Mouse (Mus musculus) ES-E14 (cell line): ENCODE results near the gene Dusp11. TPM values are rescaled to one million over a fixed set of nuclear protein-coding genes. Genes with fewer than 3 reads are reported as not detected.
"Not testable (repeated sequence)": the region's sequence is repeated elsewhere in the genome, so short reads cannot be mapped to it uniquely, and the experiment has no call there.

Experiments
- DNase-seq: peaks from one replicate; pipeline ENCODE4 v3.0.0-alpha.2; 2013; ENCODE audit warnings: low read depth, low spot score
- H3K27ac ChIP-seq: 2 replicates; pipeline ENCODE4 v1.5.1; 2012; ENCODE audit warnings: low read depth, mild to moderate bottlenecking, low read length, moderate library complexity, mixed read lengths; ENCODE audit not compliant: poor library complexity, insufficient read depth, severe bottlenecking
- H3K36me3 ChIP-seq: 2 replicates; pipeline ENCODE4 v1.6.1; 2012; ENCODE audit warnings: mild to moderate bottlenecking, low read length, moderate library complexity, mixed read lengths; ENCODE audit not compliant: control insufficient read depth, poor library complexity, insufficient read depth, severe bottlenecking
- H3K4me1 ChIP-seq, 2 experiments: fragments of 150-350 bp in 1 of 2; sonication (generic) in 1 of 2; 2 replicates each; pipeline ENCODE4 v1.6.1; 2012; ENCODE audit warnings: low read length in 2 of 2, mild to moderate bottlenecking in 1 of 2, mixed read lengths in 1 of 2; ENCODE audit not compliant: control insufficient read depth in 2 of 2, insufficient read depth in 2 of 2, poor library complexity in 1 of 2
- H3K4me3 ChIP-seq, 2 experiments: fragments of 150-350 bp in 1 of 2; sonication (generic) in 1 of 2; 2 replicates each; pipeline ENCODE4 v1.5.1; 2012; ENCODE audit warnings: low read length in 2 of 2, low read depth in 1 of 2, mild to moderate bottlenecking in 1 of 2, mixed read lengths in 1 of 2; ENCODE audit not compliant: insufficient read depth in 1 of 2, poor library complexity in 1 of 2, severe bottlenecking in 1 of 2
- H3K9ac ChIP-seq: 2 replicates; pipeline ENCODE4 v1.6.1; 2012; ENCODE audit warnings: low read depth, mild to moderate bottlenecking, low read length, mixed read lengths; ENCODE audit not compliant: poor library complexity, insufficient read depth, severe bottlenecking
- H3K9me3 ChIP-seq: fragments of 150-350 bp; sonication (generic); 2 replicates; pipeline ENCODE4 v1.6.1; 2012; ENCODE audit warnings: low read depth, mild to moderate bottlenecking, low read length; ENCODE audit not compliant: control insufficient read depth, insufficient read depth
- CHD2 ChIP-seq: IDR thresholded peaks from 2 replicates; pipeline ENCODE4 v1.6.1; 2014; ENCODE audit warnings: mild to moderate bottlenecking, low read depth, low read length, inconsistent platforms
- HCFC1 ChIP-seq: IDR thresholded peaks from 2 replicates; pipeline ENCODE4 v1.6.1; 2012; ENCODE audit warnings: low read length, inconsistent platforms, borderline replicate concordance; ENCODE audit not compliant: insufficient read depth
- MAFK ChIP-seq: IDR thresholded peaks from 2 replicates; pipeline ENCODE4 v1.6.1; 2014; ENCODE audit warnings: mild to moderate bottlenecking, low read depth, low read length, inconsistent platforms; ENCODE audit not compliant: insufficient read depth
- ZC3H11A ChIP-seq: IDR thresholded peaks from 2 replicates; pipeline ENCODE4 v1.6.1; 2012; ENCODE audit warnings: low read depth, mild to moderate bottlenecking, inconsistent platforms, low read length, borderline replicate concordance
- ZNF384 ChIP-seq: IDR thresholded peaks from 2 replicates; pipeline ENCODE4 v1.6.1; 2012; ENCODE audit warnings: low read depth, low read length, inconsistent platforms
- in situ Hi-C, 2 experiments: fragments of 600-800 bp; cut with MboI; formaldehyde crosslinking; loops; one replicate each; pipeline ENCODE4 v1.15.1; 2025; ENCODE audit warnings: low sequenced_read_pairs in 2 of 2, inconsistent platforms in 1 of 2; ENCODE audit not compliant: unreplicated experiment in 2 of 2
- total RNA-seq: library from RNA; depleted of rRNA; stranded (reverse); fragments of 300-350 nt; gene quantifications from 2 replicates; pipeline ENCODE4 v1.2.3, GENCODE M21; 2012

Gene Dusp11
- total RNA-seq, 1 experiment, result 29.4 TPM

- no peak for DNase-seq
- Histone ChIP-seq H3K9me3 (no peaks in the 10 kb centered on the region), H3K9ac (no peak overlapping the region), H3K27ac (no peak overlapping the region), H3K4me3 (no peak overlapping the region), H3K4me1 (no peaks in the 10 kb centered on the region), H3K36me3 (peaks cover 13% of the 10 kb centered on the region)
- TF ChIP-seq MAFK (no peak), CHD2 (no peak), HCFC1 (no peak), ZC3H11A (no peak), ZNF384 (no peak)
- in situ Hi-C loops, result no loop called here
Measured at GRCm38 (mm10) chr6:85923643-85924042, 37.8 kb downstream of the Dusp11 start.

GRCm38 (mm10) chr6:85919401-85919800, 42.1 kb downstream of the Dusp11 start:
- Histone ChIP-seq H3K4me1 (0 out of 4 replicates have a peak, but pooled peaks cover 0 to 2% of the 10 kb centered on the region in 2 experiments), H3K4me3 (no peak overlapping the region), H3K9ac (no peak overlapping the region), H3K27ac (no peak overlapping the region), H3K36me3 (peaks cover 2% of the 10 kb centered on the region), H3K9me3 (no peaks in the 10 kb centered on the region)
- DNase-seq, result no peak
- TF ChIP-seq CHD2 (no peak), HCFC1 (no peak), ZC3H11A (no peak), ZNF384 (no peak), MAFK (no peak)
- in situ Hi-C loops, result no loop called here

GRCm38 (mm10) chr6:85918341-85918740, 43.1 kb downstream of the Dusp11 start:
- in situ Hi-C loops, DNase-seq, H3K9me3 ChIP-seq, H3K36me3 ChIP-seq, H3K9ac ChIP-seq, H3K27ac ChIP-seq, H3K4me1 ChIP-seq, H3K4me3 ChIP-seq: not testable (repeated sequence)

DNA sequence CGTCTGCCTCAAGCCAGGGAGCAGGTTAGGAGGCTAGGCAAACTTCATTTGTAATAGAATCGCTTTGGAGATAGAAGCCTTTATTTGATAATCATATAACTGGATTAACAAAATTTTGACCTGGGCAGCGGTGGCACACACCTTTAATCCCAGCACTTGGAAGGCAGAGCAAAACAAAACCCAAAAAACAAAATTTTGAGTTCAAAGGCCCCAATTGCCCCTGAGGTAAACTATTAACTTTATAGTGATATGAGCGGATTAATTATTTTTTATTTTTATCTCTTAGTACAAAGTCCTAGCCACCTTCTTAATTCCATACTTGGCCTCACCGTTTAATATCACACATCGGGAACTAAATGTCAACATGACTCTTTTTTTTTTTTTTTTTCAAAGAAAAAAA, 44.9 kb downstream of the Dusp11 start:
- DNase-seq, result no peak
- no peak for TF ChIP-seq HCFC1
- TF ChIP-seq CHD2, result no peak
- no peak for TF ChIP-seq ZNF384
- TF ChIP-seq MAFK, result no peak
- TF ChIP-seq ZC3H11A, result no peak
- H3K9me3 ChIP-seq, result no peaks in the 10 kb centered on the region
- no peaks in the 10 kb centered on the region; the same call in 1 of the 2 replicates for H3K36me3 ChIP-seq
- in situ Hi-C loops, result no loop called here
- H3K4me3 ChIP-seq, result peak overlapping the region; percentile 69 to 87
- peak overlapping the region; percentile 81 for H3K9ac ChIP-seq
- H3K4me1 ChIP-seq, result 0 out of 4 replicates have a peak, but pooled peaks cover 0 to 2% of the 10 kb centered on the region in 2 experiments
- H3K27ac ChIP-seq, result no peak overlapping the region

GRCm38 (mm10) chr6:85915539-85916513, 45.6 kb downstream of the Dusp11 start, which contains the start of gene Nat8f1:
TSS of gene Nat8f1 (minus strand) at chr6:85915687.
- in situ Hi-C loops, H3K27ac ChIP-seq, H3K4me1 ChIP-seq, H3K9me3 ChIP-seq, H3K36me3 ChIP-seq: not testable (repeated sequence)
- peak; percentile 78 for DNase-seq
- Histone ChIP-seq H3K4me3 (peak within 1 kb of the TSS; percentile 69 to 87), H3K9ac (peak within 1 kb of the TSS; percentile 81)
